Mouse (Mus musculus) heart, postnatal 0 days (tissue): ENCODE data around the gene Ercc1.
A peak's percentile ranks its signal among the peaks of the same experiment; 100 is the strongest.

Source experiments
- CTCF ChIP-seq: IDR thresholded peaks from 2 replicates; pipeline ENCODE4 v1.5.1; 2016; ENCODE audit warnings: antibody characterized with exemption, control low read depth, low read depth
- EP300 ChIP-seq: IDR thresholded peaks from 2 replicates; pipeline ENCODE4 v1.6.1; 2016; ENCODE audit warnings: antibody characterized with exemption, low read depth

DNA sequence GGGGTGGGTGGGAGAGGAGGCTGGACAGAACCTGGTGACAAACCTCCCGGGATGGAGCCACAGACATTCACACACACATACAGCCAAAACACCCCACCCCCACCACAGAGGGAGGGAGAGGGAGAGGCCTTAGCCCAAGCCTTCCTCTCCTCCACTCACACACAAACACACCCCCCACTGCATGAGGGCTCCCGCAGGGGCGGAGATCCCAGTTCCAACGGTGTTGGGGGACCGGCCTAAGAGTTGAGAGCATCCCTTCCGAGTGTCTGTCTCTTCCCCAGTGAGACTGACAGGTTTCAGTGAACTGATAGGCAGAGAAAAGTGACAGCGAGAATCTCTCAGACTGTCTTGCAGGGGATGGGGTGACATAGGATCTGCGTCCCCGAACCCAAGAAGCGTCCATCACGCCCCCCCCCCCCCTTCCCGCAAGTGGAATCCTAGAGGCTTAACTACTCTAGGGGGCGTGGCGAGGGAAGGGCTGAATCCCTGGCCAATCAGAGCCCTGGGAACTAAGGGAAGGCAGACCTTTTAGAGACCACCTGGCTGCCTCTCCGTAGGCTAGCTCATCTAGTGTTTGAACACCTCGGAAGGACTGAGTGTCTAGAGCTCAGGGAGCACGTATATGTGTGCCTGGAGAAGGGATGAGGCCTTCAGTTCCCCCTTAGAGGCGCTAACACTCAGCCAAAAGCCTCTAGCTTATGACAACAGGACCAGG lies 36.7 kb upstream of the Ercc1 start:
- TF ChIP-seq CTCF (peak; percentile 15; the same call in 1 of the 2 replicates), EP300 (no peak)
